Mouse (Mus musculus): ENCODE measurements around the gene Nuak1.

Nuak1 gene

DNA sequence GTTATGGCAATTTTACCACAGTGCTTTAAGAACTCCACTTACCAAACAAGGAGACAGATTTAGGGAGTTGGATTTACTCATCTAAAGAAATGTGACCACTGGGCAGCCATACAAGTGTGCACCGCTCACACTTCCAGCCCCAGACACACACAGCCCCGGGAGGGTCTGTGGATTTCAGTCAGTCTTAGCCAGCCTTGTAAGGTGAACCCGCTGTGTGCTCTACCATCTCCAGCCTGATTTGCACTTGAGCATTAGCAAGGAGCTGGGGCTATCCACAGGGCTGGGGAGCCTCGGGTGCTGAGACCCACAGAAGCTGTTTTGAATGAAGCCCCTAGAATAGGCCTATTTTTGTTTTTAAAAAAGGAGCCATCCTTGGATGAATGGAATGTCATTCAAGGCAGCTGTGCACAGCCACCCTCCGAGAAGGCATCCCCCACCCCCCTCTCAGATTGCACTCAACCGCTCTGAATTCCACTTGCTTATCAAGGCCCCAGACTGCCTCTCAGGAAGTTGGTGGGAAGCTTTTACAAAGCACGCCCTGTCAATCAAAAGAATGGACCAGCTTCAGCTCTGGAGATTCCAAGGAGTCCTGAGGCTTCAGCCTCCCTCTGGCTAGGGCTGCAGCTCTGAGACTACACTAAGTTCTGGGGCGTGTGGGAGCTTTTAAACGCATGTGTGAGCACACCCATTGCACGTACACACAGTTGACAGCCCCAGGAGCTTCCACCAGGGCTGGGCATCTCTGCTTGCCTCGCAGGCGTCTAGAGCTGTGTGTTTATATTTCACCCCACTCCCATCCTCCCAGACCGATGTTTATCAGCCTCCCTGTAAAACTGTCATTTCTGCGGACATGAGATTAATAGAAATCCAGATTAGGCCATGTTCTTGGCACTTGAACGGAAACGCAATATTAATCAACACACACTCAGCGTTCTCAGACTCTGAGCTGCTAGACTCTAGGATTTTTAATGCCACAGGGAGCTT lies 57.2 kb downstream of the Nuak1 start:
- DNase-seq (ENCODE audit: low read depth, low spot score), result no peak

DNA sequence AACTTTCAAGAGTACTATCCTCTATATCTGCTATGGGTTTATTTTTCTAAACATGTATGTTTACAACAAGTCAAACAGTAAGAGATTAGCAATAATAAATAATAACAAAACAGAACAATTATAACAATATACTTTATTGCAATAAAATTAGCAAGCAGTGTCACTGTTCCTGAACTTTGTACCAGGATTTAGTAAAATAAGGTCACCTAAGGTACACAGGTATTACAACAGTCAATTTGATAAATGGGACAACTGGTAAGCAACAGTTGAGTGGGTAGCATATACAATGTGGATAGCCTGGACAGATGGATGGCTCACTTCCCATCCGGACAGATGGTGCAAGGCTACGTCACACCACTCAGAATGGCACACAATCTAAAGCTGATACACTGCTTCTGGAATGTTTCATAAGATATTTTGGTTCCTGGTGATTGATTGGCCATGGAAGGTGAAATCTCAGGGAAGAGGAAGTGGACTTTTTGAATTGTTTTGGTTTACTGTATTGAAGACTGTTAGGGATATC lies 59.1 kb downstream of the Nuak1 start:
- peak; percentile 97 for DNase-seq (ENCODE audit: low read depth, low spot score)

DNA sequence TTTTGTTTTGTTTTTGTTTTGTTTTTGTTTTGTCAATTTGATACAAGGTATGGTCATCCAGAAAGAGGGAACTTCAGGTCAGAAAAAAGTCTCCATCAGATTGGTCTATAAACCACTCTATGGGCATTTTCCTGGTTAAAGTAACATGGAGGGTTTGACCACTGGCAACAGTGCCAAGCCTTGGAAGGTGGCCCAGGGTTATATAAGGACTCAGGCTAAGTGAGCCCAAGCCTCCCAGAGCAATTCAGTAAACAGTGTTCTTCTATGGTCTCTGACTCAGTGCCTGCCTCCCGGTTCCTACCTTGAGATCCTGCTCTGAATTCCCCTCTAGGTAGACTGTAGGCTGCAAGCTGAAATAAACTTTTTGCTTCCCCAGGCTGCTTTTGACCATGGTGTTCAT lies 61.0 kb downstream of the Nuak1 start:
- peak; percentile 50 for DNase-seq (ENCODE audit: low read depth, low spot score)

DNA sequence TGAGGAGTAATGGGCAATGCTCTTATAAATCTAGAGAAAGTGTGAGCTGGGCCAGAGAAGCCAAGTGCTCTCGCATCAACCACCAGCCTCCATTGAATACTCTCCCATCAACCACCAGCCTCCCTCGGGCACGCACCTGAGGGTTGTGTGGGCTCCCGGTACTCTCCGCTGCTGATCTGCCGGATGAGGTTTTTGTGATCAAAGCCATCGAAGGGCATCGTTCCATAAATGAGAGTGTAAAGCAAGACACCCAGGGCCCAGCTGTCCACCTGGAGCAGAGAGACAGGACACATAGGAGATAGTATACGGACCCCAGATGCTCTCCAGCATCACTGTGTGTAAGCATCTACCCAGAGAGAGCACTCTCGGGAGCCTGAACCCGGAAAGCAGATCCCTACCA lies 62.4 kb downstream of the Nuak1 start:
- DNase-seq (ENCODE audit: low read depth, low spot score), result no peak

DNA sequence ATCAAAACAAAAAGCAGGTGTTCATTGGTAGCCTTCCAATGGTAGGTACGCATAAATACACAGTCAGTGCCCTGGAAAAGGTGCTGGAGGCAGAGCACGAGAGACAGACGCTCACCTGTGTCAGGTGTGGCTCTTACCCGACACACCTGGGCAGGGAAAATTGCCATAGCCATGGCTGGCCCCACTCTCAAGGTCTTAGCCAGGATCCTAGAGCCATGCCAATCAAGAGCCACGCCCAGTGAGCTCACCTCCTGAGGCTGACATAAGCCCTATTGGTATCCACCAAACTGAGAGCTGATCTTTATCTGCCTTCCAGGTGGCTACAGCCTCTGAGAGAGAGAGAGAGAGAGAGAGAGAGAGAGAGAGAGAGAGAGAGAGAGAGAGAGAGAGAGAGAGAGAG lies 64.1 kb downstream of the Nuak1 start:
- no peak for DNase-seq (ENCODE audit: low read depth, low spot score)

DNA sequence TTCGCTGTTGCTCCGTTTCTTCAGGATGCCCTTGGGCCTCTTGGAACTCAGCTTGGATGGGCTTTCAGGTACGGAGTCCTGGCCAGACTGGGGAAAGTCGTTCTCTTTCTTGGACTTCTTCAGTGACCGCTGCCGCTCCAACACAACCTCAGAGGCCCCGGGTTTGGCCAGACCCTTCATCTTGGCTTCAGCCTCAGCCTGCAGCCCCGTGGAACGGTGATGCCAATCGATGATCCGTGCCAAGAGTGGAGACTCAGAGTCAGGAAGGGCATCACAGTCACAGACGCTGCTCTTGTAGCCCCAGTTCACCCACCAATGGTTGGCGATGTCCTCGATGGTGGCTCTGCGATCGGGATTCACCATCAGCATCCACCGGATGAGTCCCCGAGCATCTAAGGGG lies 65.4 kb downstream of the Nuak1 start:
- DNase-seq (ENCODE audit: low read depth, low spot score), result no peak

DNA sequence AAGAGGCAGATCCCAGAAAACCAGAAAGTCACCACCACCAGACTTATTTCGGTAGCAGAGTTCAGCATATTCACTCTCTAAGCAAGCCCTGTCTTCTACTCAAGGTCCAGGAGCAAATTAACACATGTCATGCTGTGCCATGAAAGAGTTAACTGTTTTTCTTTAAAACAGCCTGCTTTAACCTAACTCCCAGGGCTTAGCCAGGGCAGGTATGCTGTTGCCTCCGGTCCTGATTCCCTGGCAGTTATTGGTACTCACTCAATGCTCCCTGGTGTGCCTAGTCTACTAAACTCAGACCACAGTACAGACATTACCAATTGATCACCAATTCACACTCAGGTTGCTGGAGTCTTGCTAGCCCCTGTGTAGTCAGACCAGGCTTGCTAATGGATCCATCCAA lies 66.9 kb downstream of the Nuak1 start:
- DNase-seq (ENCODE audit: low read depth, low spot score), result no peak

DNA sequence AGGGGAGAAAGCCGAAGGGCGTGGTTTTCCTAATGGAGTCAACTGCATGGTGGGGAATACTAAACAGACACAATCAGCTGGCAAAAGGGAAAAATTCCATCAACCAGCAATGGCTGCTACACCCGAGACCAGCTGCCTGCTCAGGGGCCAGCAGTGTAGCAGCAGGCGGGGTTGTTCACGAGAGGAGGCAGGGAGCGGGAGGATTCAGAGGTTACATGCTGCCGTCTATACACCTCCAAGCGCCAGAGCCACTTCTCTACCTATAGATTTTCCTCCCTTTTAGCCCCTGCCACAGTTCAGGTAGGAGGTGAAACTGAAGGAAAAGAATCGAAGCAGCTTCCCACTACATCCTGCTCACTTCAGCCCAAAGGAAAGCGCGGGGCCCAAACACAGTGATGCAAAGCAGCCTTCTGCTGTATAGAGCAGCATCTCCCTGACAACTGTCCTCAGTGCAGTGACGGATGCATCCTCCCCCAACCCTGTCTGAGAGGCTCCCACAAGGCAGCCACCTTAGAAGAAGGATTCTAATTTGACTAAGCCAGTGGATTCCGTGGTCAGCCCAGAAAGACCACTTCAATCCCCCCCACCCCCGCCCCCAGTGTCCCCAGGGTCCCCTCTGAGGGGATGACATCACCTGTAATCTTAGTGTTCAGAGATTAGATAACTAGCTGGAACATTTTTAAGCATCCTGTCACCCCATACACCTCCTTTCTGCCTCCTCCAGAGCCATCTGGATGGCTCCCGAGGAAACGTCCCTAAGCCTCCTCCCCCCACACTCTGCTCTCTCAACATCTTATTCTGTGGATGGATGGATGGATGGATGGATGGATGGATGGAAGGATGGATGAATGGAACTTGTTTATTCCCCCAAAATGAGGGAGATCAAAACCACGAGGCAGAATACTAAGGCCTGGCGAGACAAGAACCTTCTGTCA lies 68.0 kb downstream of the Nuak1 start:
- peak; percentile 88 for DNase-seq (ENCODE audit: low read depth, low spot score)

DNA sequence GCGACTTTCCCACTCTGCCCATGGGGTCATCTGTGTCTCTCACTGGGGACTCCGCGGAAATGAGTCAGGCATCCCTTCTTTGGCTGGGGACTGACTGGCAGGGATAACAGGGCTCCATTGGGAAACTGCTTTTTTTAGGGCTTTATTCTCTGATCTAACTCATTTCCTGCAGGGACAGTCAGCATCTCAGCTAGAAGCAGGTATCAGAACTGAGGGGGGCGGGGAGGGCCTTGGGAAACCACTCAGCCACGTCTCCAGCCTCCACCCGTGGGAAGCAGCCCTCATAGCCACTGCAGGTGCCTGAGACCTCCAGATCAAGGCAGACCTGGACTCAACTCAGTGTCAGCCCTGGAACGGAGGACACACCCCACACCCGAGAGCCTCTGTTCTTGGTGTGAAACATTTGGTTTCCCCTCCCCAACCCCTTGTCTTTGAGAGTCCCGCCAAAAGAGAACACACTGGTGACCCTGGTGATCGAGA lies 68.7 kb downstream of the Nuak1 start:
- peak; percentile 90 for DNase-seq (ENCODE audit: low read depth, low spot score)

DNA sequence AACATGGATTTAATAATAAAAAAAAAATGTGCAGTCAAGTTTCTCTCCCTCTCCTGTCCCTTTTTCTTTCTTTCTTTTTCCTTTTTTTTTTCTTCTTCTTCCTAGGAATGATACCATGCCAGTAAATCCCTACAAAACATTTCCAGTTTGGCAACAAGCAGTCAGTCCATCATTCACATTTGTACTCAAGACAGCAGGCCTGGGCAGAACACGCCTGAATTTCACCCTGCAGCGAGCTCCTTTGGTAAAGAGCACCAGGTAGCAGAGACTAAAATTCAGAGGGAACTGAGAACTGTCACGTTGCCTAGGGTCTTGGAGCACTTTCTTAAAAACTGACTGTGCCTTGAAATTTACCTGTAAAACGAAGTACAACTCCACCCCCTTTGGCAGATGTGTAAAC lies 69.2 kb downstream of the Nuak1 start:
- DNase-seq (ENCODE audit: low read depth, low spot score), result peak; percentile 59

DNA sequence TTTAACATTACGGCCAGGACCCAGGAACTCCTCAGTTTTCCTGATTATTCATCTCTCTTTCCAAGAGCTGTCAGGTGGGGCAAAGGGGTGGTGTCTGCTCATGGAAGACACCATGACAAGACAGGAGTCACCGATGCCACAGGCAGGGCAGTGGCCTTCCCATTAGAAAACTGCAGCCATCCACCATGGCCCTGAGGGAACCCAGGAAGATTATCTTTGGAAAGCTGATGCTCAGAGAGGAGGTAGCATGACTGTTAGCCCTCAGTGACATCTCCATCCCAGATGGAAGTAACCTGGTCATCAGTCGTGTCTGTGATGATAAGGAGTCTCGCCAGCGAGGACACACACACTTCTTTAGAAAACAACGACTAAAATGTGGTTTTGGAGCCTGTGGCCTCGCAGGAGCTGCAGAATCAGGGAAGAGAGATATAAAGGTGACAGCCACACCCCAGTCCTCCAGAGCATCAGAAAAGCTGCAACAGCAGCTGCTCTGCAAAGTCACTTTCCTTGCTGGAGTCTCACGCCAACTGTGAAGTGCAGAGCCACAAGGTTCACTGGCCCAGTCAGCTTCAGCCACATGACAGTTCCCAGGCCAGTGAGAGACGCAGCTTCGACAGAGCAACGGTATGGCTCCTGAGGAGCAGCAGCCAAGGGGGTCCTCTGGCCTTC lies 70.6 kb downstream of the Nuak1 start:
- DNase-seq (ENCODE audit: low read depth, low spot score), result no peak

DNA sequence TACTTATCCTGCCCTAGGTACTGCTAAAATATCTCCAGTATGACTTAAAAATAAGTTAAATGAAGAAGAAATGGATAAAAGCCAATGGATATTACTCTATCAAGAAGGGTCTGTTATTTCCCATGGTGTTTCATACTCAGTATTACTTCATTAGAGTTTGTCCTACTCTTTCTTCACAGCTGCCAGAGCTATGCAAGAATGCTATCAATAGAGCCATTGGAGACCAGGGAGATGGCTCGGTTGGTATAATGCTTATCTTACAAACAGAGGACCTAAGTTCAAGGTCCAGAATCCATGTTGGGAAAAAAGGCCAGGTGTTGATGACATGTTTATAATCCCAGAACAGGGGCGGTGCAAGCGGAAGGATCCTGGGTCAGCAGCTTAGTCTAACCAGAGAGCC lies 72.2 kb downstream of the Nuak1 start:
- DNase-seq (ENCODE audit: low read depth, low spot score), result no peak

DNA sequence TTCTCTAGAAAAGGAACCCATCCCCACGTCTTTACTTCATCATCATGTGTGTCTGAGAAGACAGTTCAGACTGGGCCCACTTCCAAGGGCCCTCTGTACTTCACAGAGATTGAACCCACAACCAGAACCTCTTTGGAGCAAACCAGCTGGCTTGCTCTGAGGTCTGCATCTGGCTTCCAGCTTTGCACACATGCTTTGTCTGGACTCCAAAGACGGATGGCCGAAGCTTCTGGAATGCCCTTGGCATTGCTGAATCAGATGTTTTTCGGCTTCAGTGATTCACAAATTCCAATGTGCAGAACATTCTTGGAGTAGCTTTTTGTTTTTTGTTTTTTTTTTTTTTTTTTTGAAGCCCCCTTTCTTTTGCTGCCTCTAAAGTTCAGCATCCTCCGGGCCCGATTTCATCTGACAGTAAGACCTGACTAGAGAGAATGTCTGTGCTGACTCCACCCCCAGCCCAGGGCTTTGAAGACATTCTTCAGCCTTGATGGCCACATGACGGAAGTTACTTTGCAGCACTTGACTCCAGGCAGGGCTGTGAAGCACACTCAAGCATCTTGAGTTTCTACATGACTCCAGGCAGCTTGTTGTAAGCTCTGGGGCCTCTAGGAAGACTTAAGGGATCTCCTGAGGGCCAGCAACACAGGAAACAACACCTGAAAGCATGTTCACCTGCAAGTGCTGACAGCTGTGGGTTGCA lies 75.1 kb downstream of the Nuak1 start:
- no peak for DNase-seq (ENCODE audit: low read depth, low spot score)

DNA sequence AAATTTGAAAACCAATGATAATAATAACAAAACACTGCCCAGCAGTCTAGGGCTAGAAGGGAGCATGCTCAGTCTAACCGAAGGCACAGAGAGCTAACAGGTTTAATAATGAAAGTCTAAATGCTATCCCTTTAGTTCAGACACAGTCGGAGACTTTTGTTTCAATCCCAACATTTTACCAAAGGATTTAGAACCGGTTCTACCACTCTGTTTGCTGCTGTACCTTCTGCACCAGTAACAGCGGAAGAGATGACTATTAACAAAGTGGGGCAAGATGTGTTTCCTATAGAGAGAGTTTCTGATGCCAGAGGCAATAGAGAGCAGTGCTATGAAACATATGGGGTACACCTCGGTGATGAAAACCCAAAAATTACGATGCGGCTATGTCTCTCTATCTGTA lies 76.6 kb downstream of the Nuak1 start:
- DNase-seq (ENCODE audit: low read depth, low spot score), result no peak

DNA sequence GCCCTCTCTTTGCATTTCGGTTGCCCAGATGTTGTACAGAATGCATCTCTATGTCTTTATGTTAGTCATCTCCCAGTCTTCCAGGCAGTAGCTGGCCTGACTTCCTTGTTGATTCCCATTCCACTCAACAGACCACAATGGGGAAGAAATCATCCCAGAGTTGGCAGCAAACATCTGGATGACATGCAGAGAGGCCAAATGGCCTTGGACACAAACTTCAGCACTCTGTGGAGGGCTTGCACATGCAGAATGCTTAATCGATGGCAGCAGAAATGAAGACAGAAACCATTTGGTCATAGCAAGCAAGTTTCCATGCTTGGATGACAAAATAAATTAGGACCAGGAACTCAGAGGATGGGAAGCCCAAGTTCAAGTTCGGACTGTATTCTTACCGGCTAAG lies 79.4 kb downstream of the Nuak1 start:
- DNase-seq (ENCODE audit: low read depth, low spot score), result no peak

DNA sequence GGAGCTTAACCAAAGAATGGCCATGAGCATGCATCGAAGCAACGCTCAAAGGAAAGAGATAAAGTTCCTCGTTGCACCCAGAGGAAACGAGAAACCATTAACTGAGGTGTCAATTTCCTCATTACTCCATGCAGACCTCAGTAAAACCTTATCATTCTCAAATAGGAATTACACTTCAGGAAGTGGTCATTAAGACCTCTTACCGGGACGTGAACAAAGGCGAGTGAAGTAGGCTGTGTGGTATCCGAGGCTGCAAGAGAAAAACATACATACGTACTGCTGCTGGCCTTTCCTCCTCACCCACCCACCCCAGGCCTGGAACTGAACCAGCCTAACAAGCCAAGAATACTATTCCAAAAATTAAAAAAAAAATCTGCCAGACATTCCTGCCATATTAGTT lies 80.0 kb downstream of the Nuak1 start:
- DNase-seq (ENCODE audit: low read depth, low spot score), result no peak

DNA sequence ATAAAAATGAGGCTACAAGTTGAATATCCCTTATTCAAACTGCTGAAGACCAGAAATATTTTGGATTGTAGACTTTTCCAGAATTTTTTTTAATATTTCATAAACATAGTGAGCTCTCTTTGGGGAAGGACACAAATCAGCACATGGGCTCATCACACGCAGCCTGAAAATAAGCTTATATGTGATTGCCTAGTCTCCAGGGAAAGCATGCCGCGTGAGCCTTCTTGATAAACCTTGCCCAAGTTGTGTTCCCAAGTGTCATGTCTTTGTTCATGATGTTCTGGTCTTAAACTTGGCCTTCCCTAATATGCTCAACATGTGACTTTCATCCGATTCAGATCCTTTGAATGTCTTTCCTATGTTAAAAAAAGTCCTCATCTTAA lies 81.7 kb downstream of the Nuak1 start:
- DNase-seq (ENCODE audit: low read depth, low spot score), result peak; percentile 36

DNA sequence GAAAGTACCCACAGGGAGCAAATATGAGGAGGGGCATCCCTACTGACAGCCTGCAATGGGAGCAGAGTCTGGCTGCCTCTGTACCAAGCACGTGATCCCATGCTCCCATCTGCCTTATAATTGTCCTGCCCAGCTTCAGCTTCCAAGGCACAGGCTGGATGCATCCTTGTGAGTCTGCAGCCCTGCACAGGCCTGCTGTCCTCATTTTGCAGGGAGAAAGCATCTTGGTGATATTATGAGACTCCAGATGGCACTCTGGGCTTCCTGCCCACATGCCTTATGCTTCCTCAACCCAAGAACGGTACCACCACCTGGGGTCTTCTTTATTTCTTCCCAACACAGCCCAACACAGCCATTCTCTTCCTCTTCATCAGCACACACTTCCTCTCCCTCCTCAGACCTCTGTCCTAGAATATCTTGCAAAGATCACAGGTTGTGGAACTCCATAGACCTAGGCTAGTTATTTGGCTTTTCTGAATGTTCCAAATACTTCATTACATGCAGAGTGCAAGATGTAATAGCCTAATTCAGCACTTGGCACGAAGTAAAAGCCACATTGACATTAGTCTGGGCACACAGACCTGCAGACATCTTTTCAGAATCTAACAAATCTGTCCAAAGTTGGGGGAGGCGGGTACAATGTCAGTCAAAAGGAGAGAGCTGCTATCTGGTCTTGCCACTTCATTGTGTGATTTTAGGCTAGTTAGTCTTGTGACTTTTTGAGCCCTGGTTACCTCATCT lies 82.2 kb downstream of the Nuak1 start:
- peak; percentile 100 for DNase-seq (ENCODE audit: low read depth, low spot score)

DNA sequence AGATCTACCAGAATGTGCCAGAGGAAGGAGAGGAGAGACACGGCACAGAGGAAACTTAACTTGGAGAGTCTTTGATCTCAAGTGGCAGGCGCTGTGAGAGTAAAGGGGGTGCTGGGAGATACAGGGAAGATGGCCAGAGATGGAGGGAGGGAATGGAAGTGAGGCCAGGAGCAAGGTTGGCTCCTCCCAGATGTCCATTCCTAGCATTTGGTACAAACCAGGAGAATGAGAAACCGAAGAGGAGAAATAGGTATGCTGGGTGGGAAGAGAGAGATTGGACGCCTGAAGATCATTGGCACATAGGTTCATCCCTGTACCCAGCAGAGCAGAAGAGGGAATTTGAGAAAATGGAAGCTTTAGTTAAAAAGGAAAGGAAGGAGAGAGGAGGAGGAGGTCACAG lies 82.8 kb downstream of the Nuak1 start:
- DNase-seq (ENCODE audit: low read depth, low spot score), result peak; percentile 85

DNA sequence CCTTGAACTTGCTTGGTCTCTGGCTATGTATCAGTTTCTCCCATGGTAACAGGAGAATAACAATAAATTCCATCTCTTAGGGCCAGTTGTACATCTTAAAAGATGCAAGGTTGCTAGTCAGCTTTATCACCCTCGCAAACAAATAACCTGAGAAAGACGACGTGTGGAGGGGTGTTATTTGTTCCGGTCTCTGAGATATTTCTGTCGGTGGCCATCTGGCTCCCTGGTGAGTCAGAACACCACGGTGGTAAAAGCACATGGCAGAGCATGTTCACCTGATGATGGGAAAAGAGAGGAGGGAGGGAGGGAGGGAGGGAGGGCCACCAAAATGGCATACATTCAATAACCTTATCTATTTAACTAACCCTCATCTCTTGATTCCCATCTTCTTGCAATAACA lies 86.1 kb downstream of the Nuak1 start:
- DNase-seq (ENCODE audit: low read depth, low spot score), result peak; percentile 79
